Mouse (Mus musculus) kidney, postnatal 36 days (tissue): ENCODE results near the gene Atg16l2.
A peak's percentile ranks its signal among the peaks of the same experiment; 100 is the strongest.

Experiments used
- DNase-seq, 2 experiments: peaks; one replicate each; pipeline ENCODE4 v3.0.0; 2021 to 2022; ENCODE audit warnings: mixed read lengths in 2 of 2

Gene Atg16l2

GRCm38 (mm10) chr7:101291211-101291610, 10.8 kb downstream of the Atg16l2 start:
- DNase-seq, result no peak

DNA sequence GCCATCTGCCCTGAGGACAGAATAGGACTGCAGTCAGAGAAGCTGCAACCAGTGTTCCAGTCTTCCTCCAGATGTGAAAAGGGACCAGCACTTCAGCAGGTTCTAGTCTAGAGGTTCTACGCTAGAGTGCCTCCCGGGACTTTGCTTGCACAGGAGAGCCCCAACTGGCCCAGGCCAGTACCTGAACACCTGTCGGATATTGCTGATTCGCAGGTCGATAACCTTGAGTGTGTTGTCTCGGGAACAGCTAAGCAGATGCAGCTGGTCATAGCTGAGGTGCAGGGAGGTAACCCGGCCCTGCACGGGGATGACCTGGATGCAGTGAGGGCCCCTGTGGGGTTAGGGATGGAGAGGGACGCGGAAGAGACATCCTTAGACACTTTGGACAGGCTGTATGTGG, 11.7 kb downstream of the Atg16l2 start:
- no peak for DNase-seq

GRCm38 (mm10) chr7:101288436-101288835, 13.6 kb downstream of the Atg16l2 start:
- peak; percentile 59 to 81 for DNase-seq

- no peak for DNase-seq
Measured at GRCm38 (mm10) chr7:101287820-101288219, 14.2 kb downstream of the Atg16l2 start.

GRCm38 (mm10) chr7:101286891-101287290, 15.2 kb downstream of the Atg16l2 start:
- no peak for DNase-seq

DNA sequence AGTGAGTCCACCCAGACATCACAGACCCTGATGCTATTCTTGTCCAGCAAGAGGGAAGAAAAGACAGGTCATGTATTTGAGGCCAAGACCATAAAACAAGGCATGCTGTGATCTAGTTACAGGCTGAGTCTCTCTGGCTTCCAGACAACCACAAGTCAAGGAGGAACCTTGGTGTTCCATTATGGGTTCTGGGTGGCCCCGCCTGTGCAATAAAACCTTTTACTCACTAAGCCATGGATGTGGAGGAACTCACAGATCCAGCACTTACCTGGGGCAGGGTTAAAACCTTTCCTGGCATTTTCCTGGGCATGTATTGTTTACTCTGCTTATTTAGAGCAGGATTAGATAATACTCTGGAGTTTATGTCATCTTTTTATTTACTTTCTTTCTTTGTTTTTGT, 17.5 kb downstream of the Atg16l2 start:
- no peak for DNase-seq

DNA sequence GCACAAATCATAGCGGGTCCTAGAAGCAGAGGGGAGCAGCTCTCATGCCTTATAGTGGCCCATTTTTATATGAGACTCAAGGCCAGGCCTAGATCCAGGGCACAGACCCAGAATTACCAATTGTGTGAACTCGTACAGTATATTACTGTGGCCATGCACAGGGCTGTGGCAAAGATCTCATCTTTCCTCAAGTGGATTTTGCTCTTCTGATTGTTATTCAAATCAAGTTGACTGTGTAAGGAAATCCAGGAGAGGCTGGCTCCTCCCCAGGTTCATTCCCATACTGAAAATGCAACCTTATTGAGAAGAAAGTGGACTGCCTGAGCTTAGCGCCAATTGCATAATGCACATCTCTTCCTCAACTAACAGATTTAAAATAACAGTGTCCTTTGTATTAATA, 19.3 kb downstream of the Atg16l2 start:
- DNase-seq, result no peak

GRCm38 (mm10) chr7:101272466-101273160, 29.4 kb downstream of the Atg16l2 start:
- no peak for DNase-seq

- no peak for DNase-seq
Measured at GRCm38 (mm10) chr7:101271602-101272001, 30.4 kb downstream of the Atg16l2 start.

DNA sequence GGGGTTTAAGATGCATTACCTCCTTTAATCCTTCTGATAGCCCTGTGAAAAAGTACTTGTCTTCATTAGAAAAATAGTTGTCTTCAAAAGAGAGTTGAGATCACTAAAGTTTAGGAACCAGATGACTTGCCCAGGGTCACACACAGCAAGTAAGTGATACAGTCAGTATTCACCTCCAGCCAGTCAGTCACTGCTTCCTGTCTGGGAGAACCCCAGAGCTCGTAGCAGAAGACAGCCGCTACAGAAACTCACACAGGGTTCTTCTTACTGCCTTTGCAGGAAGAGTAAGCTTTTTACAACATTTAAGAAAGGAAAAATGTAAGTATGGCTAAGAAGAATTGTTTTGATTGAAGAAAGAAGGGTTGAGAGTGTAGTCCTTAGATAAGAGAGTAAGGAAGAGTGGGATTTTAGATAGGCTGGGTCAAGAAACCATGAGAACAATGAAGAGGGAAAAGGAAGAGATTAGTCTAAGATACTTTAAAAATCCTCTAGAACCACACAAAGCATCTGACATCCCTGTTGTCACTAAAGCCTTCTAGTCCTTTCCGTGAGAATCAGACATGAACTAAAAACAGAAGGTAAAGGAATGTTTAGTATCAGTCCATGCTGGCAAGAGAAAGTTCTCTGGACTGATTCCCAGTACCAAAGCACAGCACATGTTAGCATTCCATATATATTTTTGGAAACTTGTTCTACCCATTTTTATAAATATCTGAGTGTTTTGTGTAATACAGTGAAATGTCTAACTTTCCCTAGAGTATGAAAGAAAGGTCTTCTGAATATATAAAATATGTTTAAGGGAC, 34.4 kb downstream of the Atg16l2 start:
- DNase-seq, result no peak

DNA sequence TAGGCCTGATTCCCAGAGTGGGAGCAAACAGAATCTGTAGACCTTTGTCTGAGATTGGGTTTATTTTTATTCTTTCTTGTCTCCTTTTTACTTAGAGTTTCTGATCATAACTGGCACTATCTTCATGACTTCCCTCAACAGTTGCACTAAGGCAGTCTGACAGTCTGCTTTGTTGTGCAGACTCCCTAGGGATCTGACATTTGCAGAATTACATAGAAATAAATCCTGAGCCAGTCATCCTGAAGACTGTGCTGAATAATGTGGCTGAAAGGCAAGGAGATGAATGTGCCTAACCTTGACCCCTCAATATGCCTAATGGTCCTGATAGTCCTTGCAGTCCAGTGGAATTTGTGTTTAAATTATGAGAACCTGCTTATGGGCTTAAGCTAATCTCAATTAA, 38.5 kb downstream of the Atg16l2 start:
- DNase-seq, result no peak

DNA sequence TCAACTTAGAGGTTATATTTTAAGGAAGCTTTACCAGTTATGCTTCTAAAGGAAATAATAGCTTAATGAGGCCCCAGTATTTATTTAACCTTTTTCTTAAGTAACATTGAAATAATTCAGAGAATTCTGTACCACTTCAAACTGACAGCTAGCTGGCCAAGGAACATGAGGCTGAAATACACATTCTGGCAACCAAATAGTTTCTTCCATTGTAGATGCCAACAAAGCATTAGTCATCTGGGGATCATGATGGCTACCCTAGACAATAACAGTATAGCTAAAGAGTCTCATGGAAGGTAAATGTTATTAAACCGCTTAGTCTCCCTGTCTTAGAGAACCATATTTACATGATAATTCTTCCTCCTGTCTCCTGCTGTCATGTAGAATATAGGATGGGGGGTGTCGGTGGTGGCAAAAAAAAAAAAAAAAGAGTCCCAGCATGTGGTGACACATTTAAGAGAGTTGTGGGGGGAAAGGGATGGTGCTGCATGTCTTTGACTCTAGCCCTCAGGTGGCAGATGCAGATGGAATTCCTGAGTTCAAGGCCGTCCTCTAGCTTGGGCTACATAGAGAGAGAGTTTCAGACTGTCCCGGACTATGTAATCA, 40.0 kb downstream of the Atg16l2 start:
- no peak for DNase-seq

- DNase-seq, result no peak
Measured at GRCm38 (mm10) chr7:101258482-101258881, 43.6 kb downstream of the Atg16l2 start.

DNA sequence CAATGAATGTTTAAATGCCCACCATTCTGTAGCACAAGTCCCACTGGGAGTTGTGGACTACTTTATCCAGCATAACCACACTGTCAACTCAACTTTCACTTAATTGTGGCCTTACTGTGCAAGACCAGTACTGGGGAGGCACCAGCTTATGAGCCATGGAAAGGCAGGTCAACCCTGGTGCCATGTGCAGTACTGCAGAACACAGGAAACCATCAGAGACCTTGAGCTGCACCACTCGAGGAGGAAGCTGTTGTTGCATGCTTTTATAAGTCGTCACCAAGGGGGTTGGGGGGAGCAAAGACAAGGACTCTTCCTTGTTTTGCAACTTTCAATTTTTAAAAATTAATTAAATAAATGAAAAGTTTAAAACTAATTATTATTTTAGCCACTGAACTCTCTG, 49.0 kb downstream of the Atg16l2 start:
- no peak for DNase-seq

DNA sequence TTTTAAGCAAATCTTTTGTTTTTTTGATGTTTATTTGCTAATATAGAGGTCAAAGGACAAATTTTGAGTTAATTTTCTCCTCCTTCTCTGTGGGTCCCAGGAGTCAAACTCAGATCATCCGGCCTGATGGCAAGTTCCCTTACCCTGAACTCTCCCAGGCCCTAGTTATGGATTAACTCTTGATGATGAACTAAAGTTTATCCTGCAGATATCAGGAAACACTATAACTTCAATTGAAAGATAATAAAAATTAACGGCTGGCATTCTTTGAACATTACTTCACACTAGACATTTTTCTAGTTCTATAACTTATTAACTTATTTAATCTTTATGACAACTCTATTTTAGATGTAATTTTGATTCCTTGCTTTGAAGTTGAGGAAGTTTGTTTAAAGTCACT, 52.9 kb downstream of the Atg16l2 start:
- DNase-seq, result no peak

GRCm38 (mm10) chr7:101248760-101249159, 53.3 kb downstream of the Atg16l2 start:
- DNase-seq, result no peak

DNA sequence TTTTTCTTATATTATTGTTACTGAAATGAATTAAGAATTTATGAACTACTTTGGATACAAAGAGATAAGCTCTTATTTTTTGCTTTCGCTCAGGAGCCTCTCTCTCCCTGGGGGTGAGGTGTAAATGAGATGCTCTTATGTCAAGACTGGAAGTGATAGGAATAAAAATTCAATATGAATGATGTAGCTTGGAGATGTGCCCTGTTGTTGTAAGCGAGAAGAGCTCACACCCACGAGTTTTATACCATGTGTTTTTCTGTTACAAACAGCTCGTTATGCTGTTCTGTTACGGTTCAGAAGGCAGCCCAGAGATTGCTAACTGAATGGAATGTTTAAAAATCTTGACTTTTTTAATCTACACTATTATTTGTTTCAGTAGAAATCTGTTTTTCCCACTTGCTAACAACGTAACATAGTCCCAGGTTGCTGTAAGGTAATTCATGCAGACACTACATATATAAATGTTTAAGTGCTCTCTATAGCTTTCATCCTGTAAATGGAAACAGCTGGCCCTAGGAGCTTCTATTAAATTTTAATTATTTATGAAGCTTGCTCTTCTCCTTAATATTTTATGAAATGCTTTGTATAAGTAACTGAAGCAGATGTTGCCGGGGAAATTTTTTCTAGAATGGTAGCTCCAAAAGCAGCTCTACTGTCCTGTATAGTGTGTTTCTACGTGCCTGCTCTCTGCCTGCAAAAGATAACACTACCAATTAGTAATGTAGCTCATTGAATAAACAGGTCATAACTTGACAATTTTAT, 65.2 kb downstream of the Atg16l2 start:
- no peak for DNase-seq

- no peak for DNase-seq
Measured at GRCm38 (mm10) chr7:101232716-101233115, 69.3 kb downstream of the Atg16l2 start.

GRCm38 (mm10) chr7:101231458-101231857, 70.6 kb downstream of the Atg16l2 start:
- DNase-seq, result peak in 1 of 2 experiments; percentile 37

DNA sequence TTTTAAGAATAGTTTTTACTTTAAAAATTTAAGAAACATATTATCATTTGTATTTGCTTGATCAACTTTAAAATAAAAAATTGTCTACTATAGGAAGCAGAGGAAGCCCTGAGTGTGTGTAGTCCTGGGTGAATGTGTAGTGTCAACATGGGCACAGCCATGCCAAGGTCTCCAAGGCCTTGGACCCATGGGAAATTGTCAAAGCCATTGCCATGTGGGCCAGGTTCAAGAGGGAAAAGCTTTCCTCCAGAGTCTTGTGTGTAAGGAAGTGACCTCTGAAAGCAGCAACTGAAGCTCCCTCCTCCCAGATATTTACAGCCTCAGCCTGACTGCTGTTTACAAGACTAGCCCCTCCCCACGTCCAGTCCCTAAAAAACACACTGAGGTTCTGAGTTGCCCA, 72.7 kb downstream of the Atg16l2 start:
- no peak for DNase-seq

DNA sequence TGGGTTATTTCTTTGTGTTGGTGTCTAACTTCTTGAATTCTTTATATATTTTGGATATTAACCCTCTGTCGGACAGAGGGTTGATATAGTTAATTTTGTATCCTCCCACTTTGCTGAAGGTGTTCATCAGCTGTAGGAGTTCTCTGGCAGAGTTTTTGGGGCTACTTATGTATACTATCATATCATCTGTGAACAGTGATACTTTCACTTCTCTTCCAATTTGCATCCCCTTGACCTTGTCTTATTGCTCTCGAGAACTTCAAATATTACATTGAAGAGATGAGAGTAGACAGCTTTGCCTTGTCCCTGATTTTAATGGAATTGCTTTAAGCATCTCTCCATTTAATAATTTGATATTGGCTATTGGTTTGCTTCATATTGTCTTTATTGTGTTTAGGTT, 78.5 kb downstream of the Atg16l2 start:
- no peak for DNase-seq

DNA sequence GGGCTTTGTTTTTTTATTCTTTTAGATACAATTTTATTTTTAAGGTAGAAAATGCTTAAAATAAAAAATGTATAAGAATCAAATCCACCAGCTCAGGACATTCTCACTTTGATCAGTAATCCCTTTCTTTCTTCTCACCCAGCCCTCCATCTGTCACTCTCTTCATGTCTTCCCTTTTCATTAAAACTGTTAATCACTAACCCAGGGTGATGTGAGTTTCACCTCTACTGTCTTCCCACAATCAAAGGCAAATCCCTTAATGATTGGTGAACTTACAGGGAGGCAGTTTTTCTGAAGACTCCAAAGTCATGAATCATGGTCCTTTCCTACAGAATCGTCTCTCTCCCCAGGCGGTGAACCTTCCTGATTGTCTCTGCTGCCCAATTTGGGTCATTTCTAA, 85.3 kb downstream of the Atg16l2 start:
- DNase-seq, result no peak
